Comparison of ENCODE assay signal across 18 mouse cellular contexts in the genomic region with DNA sequence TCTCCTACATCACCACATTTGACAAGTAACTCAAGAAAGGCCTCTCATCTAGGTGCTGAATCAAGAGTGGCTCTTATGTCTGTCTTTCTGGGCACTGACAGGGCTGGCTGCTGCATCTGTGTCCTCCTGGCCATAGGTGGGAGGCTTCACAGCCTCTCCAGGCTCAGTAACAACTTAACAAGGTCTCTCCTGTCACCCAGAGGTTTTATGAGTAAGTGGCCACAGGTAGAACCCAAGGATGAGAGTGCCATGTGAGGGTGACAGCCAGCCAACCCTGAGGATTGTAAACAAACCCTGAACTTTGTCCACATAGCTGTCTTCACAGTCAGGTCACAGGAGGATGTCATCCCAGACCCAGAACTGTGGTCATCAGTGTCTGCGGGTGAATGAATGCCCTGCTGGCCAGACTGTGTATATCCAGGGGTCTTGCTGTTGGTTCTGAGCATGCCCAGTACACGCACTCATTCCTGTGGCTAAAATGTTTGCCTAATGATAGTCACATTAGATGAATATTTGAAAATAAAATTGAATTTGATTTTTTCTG. TPM values are rescaled to one million over a fixed set of nuclear protein-coding genes. Genes with fewer than 3 reads are reported as not detected.
"Had no signal": no experiment of that assay in that cellular context is flagged by ENCODE, and none has a peak within 500 bp of the region (broad histone marks: within the 10 kb centered on the region; RNA-seq: fewer than 3 reads in every experiment).

No protein-coding gene starts in this region.

- H3K9me3 ChIP-seq: limb, embryonic 15.5 days; liver, embryonic 15.5 days; midbrain, embryonic 10.5 days; neural tube, embryonic 15.5 days had no signal

- DNase-seq: lung, embryonic 14.5 days; lung, postnatal 10 days; lung, postnatal 4 days; midbrain, embryonic 14.5 days; right cerebral cortex, adult 18-20 months; right cerebral cortex, postnatal 25 days; thymus, postnatal 4 days had no signal

- H3K36me3 ChIP-seq: limb, embryonic 15.5 days; liver, embryonic 15.5 days; midbrain, embryonic 10.5 days; neural tube, embryonic 15.5 days had no signal

- H3K9ac ChIP-seq: limb, embryonic 15.5 days; liver, embryonic 15.5 days; lung, embryonic 14.5 days; neural tube, embryonic 15.5 days had no signal

- H3K4me2 ChIP-seq: limb, embryonic 15.5 days; liver, embryonic 15.5 days; lung, embryonic 14.5 days; neural tube, embryonic 15.5 days had no signal

- H3K4me1 ChIP-seq: limb, embryonic 15.5 days; liver, embryonic 15.5 days; midbrain, embryonic 10.5 days; neural tube, embryonic 15.5 days had no signal

- H3K4me3 ChIP-seq: limb, embryonic 15.5 days; liver, embryonic 15.5 days; midbrain, embryonic 10.5 days; myocyte; neural tube, embryonic 15.5 days had no signal

- H3K27me3 ChIP-seq: limb, embryonic 15.5 days; liver, embryonic 15.5 days; neural tube, embryonic 15.5 days had no signal

- ATAC-seq: intestine, embryonic 16.5 days had no signal

- H3K27ac ChIP-seq: limb, embryonic 15.5 days; liver, embryonic 15.5 days; midbrain, embryonic 10.5 days; neural tube, embryonic 15.5 days had no signal

RNA-seq across cellular contexts. Expression of gene Cfap99, which starts 31.2 kb away (rescaled TPM):
- polyA plus RNA-seq: intestine, embryonic 16.5 days; kidney, embryonic 16.5 days; limb, embryonic 11.5 days; limb, embryonic 15.5 days; liver, embryonic 15.5 days; lung, embryonic 14.5 days; midbrain, embryonic 10.5 days; midbrain, embryonic 14.5 days; neural tube, embryonic 11.5 days; neural tube, embryonic 15.5 days; small intestine, adult 2 months; stomach, embryonic 16.5 days had no signal
